Mouse (Mus musculus): Measurements from ENCODE around the gene Zfp654.
A peak's percentile ranks its signal among the peaks of the same experiment; 100 is the strongest.

Gene Zfp654

DNA sequence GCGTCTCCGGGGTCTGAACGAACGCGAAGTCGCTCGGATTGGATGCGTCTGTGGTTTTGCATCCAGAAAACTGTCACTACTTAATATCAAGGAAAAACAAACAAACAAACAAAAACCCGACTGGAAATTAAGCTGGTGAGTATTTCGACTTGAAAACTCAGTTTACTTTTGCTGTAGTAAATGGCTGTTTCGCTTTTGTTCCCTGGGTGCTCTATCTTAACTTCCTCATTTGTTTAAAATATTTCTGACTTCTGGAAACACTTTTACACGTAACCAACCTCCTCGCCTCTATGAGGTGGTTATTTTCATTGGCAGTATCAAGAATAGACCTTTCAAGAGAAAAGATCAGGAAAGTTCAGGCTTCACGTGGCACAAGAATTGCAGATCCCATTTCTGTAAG, 1.4 kb upstream of the Zfp654 start:
- no peak for DNase-seq (ENCODE audit: low spot score in 2 of 2)

GRCm38 (mm10) chr16:64852441-64852871, 1.0 kb upstream of the Zfp654 start:
- DNase-seq (ENCODE audit: low spot score in 2 of 2), result peak; percentile 28 to 52

DNA sequence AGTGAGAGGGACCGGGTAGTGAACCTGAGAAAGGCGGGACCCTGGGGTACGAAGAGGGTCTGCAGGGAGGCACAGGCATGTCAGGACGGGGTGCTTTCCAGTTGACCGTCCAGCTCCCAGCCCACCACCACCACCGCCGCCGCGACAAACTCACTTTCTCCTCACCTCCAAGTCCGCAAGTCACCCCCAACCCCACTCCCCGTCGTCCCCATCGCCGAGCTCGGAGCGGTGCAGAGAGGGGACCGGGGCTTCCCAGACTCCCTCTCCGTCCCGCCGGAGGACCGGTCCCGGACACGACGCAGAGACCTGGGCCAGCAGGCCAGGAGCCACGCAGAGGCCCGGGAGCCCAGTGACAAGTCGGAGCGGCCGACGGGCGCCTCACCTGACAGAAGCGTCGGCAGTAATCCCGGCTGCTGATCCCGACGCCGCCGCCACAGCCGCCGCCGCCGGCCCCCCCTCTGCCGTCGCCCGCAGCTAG, 328 bp downstream of the Zfp654 start:
- no peak for DNase-seq (ENCODE audit: low spot score in 2 of 2)

DNA sequence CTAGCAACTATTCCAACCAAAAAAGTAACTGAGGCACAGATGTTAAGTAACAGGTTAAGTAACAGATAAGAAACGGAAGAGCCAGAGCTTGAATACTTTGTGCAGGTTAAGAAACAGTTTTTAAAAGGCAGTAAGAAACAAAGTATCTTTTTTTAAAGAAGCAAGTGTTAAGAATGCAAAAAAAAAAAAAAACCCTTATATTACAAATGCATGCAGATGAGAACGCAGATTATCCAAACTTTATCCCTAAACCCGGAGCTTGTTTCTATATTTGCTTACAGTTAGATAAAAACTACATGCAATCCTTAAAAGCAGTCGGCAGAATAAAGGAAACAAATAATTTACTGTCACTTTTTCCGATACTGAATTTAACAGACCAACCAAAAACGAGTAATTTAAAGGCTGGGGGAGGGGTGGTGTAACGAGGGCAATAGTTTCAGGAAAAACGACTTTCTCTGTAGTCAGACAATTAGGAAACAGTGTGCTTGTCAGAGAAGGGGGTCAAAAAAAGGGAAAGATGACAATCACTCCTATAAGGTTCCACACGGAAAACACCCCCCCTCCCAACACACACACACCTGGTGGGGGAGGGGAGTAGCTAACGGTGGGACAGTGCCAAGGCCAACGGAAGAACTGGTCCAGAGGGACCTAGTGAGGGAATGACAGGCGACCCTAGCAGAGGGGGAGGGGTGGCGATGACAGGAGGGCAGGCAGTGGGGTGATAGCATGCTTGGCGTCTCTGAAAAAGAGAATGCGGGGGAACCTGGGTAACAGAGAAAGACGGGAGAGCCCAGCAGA, 966 bp downstream of the Zfp654 start:
- peak in 1 of 2 experiments; percentile 25 for DNase-seq (ENCODE audit: low spot score in 2 of 2)

- peak in 1 of 2 experiments; percentile 11 for DNase-seq (ENCODE audit: low spot score in 2 of 2)
Observed at GRCm38 (mm10) chr16:64845947-64846346, 5.5 kb downstream of the Zfp654 start.

DNA sequence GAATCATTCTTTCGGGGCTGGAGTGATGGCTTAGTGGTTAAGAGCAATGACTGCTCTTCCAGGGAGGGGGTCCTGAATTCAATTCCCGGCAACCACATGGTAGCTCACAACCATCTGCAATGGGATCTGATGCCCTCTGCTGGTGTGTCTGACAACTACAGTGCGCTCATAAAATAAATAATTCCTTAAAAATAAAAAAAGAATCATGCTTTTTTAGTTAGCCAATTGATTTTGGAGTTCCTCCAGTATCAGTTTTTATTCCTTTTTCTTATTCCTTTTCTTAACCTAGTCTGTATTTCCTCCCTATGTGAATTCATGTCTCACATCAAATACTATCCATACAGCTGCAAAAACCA, 9.1 kb downstream of the Zfp654 start:
- DNase-seq (ENCODE audit: low spot score in 2 of 2), result no peak

- DNase-seq (ENCODE audit: low spot score in 2 of 2), result no peak
Observed at GRCm38 (mm10) chr16:64841481-64842373, 9.7 kb downstream of the Zfp654 start.

DNA sequence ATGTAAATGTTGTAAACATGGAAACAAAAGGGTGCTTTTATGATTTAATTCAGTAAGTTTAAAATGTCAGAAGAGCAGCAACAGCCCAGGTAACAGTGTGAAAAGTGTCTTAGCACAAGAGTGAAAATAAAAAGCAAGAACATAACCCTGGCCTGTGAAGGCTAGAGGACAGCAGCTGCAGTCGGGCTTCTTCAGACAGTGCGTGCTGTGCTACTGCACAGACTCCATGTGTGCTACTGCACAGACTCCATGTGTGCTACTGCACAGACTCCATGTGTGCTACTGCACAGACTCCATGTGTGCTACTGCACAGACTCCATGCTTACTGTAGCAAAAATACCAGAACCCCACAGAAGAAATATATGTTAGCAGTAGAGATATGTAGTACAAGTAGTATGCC, 14.7 kb downstream of the Zfp654 start:
- DNase-seq (ENCODE audit: low spot score in 2 of 2), result no peak

DNA sequence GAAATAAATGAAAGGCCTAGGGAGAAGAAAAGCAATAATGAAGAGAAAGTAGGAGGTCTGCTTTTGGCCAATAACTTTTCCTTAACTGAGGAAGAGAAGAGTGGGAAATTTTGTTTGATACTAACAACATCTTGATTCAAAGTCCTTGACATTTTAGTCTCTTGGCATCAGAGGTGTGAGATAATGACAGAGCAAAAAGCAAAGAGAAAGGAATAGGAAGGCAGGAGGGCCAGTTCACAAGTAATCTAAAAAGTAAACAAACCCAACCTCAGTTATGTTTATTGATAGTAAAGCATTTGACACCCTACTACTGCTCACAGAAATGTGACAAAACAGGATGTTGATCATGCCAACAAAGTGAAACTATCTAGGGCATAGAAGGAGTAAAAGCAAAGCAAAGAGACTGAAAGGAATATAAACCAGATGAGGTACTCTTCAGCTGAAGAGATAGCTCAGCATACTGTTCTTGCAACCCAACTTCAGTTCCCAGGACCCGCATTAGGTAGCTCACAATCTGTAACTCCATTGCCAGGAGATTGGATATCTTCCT, 15.4 kb downstream of the Zfp654 start:
- no peak for DNase-seq (ENCODE audit: low spot score in 2 of 2)

GRCm38 (mm10) chr16:64830291-64830690, 21.2 kb downstream of the Zfp654 start:
- DNase-seq (ENCODE audit: low spot score in 2 of 2), result no peak

DNA sequence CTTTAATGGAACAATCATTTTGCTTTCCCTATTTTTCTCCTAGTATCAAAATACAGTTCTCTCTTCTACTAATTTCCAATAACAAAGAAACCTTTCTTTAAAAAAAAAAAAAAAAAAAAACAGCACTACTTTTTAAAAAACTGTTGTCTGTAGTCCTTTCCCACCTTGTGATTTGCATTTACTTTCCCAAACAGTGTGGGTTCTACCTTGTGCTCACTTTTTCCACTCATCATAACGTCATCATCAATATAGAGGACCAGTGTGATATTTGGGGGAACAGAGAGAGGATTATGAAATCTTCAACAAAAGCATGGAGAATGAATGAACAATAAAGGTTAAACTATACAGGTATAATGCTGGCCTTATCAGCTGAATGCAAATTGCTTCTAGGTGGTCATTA, 27.0 kb downstream of the Zfp654 start:
- no peak for DNase-seq (ENCODE audit: low spot score in 2 of 2)

GRCm38 (mm10) chr16:64823890-64824289, 27.6 kb downstream of the Zfp654 start:
- no peak for DNase-seq (ENCODE audit: low spot score in 2 of 2)

GRCm38 (mm10) chr16:64817094-64817765, 34.2 kb downstream of the Zfp654 start:
- no peak for DNase-seq (ENCODE audit: low spot score in 2 of 2)

DNA sequence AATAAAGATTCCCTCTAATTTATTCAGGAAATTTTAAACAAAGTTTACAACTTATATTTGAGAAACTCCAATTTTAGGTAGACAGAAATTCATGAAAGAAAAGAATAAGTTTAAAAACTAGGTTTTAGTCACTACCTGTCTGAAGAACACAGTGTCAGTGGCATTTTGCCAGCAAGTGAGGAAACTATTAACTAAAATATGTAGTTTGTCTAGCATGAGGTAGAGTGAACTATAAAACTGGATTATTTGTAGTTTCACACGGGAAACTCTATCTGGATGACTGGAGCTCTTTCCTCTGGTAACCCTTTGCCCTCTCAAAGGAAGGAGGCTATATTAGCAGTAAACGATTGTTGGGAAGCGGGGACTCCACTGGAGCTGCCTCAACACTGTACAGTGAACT, 48.4 kb downstream of the Zfp654 start:
- no peak for DNase-seq (ENCODE audit: low spot score in 2 of 2)

DNA sequence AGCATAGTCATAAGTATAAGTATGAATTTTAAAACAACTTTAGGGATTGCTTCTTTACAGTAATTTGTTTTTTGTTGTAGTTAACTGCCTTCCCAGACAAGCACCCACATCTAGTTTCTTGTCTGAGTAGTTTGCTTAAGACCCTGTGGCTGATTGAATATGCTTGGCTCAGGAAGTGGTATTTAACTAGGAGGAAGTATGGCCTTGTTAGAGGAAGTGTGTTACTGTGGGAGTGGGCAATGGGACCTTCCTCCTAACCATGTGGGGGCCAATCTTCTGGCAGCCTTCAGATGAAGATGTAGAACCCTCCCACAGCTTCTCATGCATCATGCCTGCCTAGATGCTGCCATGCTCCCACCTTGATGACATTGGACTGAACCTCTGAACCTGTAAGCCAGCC, 49.8 kb downstream of the Zfp654 start:
- DNase-seq (ENCODE audit: low spot score in 2 of 2), result no peak

- DNase-seq (ENCODE audit: low spot score in 2 of 2), result no peak
Observed at GRCm38 (mm10) chr16:64800393-64800792, 51.1 kb downstream of the Zfp654 start.

GRCm38 (mm10) chr16:64794802-64795201, 56.6 kb downstream of the Zfp654 start:
- DNase-seq (ENCODE audit: low spot score in 2 of 2), result no peak

DNA sequence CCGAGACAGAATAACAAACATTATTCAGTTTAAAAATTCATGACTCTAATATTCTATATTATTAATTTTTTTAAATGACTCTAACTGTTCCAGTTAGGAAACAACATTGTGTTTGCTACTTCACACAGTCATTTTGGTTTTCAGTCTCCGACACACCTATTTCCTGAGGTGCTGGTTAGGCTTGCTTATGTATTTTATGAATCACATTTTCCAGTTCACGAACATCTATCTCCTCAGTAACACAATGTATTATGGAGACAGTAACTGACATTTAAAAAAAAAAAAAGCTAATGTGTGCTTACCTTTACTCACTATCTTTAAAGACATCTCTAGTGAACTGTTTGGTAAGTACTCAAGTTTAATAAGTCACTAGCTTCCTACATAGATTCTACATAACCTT, 61.7 kb downstream of the Zfp654 start:
- DNase-seq (ENCODE audit: low spot score in 2 of 2), result no peak

DNA sequence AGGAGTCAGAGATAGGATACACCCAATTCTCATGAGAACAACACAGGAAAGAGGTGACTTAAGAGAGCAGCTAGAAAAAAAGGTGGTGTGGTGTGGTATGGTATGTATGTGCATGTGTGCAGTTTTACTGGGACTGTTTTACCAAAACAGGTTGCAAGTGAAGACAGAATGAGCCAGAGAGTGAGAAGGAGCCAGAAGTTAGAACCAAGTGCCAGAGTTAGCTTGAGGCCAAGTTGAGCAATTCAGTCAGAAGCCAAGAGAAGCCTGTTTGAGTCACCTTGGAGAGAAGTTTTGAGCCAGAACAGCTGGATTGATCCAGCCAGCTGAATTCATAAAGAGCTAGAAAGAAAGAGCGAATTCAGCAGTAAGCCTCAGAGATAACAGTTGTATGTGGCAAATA, 75.9 kb downstream of the Zfp654 start:
- DNase-seq (ENCODE audit: low spot score in 2 of 2), result no peak

DNA sequence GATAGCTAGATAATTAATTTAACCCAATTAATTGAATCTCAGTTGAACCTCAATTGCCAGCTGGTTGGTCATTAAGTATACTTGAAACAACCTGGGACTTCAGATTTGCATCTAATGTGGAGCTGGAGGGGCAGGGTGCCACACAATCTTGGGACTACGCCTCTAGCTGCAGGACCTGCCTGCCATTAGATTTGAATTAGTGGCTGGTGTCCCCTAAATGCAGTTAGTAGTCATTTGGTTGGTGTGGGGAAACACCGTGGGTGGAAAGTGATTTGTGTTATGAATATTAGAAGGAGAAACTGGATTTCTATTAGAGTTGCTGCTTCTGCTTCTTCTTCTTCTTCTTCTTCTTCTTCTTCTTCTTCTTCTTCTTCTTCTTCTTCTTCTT, 80.0 kb downstream of the Zfp654 start:
- DNase-seq (ENCODE audit: low spot score in 2 of 2), result no peak

- peak; percentile 54 to 74 for DNase-seq (ENCODE audit: low spot score in 2 of 2)
Observed at GRCm38 (mm10) chr16:64770521-64771430, 80.7 kb downstream of the Zfp654 start, which contains the start of gene 4930453N24Rik. 4930453N24Rik (minus strand) TSS chr16:64771161.
